Mouse (Mus musculus): ENCODE data around the gene Zfp638.
"Not testable (repeated sequence)": the region's sequence is repeated elsewhere in the genome, so short reads cannot be mapped to it uniquely, and the experiment has no call there.

Gene Zfp638

DNA sequence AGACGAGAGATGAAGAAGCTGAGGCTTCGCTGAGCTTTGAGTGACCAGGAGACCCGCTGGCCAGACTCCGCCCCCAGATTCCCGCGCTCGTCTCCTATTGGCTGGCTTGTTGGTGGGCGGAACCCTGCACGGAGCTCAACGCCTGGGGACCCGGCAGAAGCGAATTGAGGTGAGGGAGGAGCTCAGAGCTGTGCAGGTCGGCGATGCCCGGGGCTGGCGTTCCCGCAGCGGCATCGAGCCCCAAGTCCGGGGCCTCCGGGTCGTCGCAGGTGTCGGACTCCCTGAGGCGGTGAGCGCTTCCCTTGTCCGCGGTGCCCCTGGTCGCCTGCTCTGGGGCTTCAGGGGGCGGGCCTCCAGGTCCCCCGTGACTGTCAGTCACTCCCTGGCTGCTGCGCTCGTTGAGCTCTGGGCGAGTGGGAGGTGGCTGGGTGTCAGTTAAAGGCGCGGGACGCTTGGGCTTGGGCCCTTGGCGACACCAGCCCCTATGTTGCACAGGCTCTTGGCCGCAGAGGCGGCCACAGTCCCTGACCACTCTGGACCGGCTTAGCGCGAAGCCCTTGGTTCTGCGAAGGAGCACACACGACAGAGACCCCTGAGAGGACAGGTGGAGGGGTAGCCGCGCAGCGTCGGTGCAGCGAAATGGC, at the start of gene Zfp638:
Zfp638 (plus strand) TSS at position 156 of the 644 bp plus-strand sequence.
- DNase-seq = peak; percentile 93

DNA sequence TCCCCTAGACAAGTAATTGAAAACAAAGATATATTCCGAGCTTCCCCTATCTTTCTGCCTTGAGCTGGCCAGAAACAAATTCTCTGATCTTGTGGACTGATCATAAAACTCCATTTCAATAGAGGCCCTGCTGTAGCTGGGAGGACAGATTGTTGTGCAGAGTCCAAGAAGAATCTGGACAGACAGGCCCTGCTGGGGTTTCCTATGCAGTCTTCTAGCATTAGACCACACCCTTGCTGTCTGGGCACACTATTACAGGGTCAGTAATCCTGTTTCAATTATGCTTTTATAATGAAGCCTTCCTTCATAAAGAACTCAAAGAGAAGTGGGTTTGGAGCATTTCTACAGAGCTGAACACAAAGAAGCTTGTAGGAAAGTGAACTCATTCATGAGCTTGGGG, 47.9 kb upstream of the Zfp638 start:
- no peak for DNase-seq

DNA sequence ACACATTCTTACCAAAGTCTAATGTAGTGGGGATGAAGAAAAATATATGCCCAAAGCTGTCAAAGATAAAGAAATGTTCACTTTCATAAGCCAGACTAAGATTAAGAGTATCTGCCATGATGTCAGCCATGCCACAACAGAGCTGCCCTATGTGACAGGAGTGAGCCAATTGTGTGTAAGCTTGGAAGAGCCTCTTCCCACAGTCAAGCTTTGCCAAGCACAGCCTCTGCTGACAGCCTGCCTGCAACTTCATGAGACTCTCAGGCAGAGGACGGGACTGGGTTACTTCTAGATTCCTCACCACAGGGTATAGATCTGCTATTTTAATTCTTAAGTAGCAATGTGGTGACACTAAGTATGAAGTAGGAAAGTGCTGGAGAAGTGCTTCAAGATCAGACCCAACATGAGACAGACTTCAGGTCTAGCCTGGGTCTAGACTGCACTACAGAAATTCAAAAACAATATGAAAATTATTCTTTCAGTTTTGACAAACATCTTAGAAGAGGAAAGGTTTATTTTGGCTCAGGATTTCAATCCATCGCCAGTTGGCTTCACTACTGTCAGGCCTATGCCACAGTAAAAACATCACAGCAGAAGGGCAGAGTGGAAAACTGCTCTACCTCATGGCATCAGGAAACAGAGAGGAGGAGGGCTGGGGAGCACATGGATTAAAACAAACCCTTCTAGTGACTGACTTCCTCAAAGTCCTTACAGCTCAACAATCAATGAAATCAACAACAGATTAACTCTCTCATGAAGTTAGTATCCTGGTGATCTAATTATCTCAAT, 46.0 kb upstream of the Zfp638 start:
- no peak for DNase-seq

DNA sequence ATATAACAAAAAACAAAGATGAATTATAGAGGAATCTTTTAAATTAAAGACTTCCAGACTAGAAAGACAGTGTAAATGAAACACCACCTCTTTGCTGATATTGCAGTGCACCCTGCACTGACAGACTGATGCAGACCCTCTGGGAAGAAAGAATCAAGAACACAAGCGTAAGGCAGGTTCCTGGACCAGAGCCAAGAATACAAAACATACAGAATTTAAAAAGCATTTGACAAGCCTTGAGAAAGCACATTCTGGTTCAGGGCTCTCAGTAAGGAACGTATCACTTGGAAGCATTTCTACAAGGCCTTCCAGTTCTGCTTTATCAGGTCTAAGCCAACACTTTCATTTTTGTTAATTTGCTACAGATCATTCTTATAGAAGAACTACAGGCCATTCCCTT, 45.1 kb upstream of the Zfp638 start:
- DNase-seq = no peak

DNA sequence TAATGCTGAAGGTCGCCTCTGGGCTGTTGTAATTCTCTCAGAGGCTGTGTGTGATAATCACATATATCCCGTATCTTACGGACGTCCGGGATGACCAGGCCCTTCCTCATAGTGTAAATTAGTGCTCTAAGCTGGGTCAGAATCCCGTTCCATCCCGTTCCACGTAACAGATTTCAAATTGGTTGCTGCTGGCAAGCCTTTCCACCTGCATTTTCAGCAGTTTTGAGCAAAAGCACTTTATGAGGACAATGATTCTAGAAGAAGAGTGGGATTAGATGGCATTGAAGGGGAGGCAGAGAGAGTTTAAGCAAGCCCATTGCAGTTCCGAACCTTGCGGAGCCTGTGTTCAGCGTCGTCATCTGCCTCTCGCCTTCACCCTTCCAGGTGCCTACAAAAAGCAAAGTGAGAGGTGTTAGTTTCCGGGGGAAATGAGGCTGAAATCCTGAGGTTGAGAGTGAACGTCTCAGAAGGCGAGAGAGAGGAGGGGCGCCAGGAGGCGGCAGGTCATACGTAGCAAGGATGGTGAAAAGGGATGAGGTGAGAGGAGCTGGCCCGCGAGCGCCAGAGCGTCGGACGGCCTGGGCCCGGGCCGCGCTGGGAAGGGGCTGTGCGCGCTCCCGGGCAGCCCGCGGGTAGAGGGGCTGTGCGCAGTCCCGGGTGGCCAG, 35.8 kb upstream of the Zfp638 start:
- DNase-seq = no peak

DNA sequence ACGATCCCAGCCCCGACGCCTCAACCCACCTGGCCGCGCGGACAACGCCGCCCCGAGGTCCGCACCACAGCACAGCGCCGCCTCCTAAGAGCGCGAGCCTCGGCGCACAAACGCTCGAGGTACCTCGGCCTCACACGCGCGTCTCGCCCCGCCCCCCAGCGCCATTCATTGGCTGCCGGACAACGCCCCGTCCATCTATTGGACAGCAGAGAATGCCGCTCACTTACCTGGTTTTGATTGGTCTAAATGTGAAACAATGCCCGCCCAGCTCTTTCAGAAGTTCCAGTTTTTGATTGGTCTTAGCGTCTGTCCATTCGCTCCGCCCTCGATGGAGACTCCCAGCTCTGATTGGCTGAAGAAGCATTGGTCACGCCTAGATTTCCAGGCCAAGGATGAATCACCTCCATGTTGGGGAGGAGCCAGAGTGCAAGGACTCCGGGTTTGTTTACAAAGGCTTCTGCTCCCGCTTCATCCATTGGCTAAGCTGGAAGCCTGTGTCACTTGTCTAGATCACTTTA, 35.2 kb upstream of the Zfp638 start, which contains the start of gene Paip2b:
Paip2b (minus strand) TSS at position 136 of the 518 bp plus-strand sequence.
- DNase-seq = peak; percentile 97

DNA sequence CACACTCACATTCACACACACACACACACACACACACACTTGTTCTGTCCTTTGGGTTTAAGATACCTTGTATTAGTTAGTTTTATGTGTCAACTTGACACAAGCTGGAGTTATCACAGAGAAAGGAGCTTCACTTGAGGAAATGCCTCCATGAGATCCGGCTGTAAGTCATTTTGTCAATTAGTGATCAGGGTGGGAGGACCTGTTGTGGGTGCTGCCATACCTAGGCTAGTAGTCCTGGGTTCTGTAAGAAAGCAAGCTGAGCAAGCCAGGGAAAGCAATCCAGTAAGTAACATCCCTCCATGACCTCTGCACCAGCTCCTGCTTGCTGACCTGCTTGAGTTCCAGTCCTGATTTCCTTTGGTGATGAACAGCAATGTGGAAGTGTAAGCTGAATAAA, 34.5 kb upstream of the Zfp638 start:
- DNase-seq = not testable (repeated sequence)

DNA sequence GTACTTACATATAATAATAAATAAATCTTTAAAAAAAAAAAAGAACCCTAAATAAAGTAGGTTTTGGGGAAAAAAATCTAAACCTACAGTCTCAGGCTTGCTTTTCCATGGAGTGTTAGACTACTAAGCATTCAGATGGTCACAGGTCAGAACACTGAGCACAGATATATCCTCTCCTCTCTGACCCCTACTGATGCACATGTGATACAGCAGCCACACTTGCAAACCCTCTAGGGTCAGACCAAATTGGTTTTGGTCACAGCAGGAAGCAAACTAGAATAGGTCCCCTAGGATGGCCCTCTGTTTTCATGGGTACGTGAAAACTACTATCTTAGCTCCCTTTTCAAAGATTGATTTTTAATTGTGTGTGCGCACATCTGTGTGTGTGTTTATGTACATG, 30.1 kb upstream of the Zfp638 start:
- no peak for DNase-seq

DNA sequence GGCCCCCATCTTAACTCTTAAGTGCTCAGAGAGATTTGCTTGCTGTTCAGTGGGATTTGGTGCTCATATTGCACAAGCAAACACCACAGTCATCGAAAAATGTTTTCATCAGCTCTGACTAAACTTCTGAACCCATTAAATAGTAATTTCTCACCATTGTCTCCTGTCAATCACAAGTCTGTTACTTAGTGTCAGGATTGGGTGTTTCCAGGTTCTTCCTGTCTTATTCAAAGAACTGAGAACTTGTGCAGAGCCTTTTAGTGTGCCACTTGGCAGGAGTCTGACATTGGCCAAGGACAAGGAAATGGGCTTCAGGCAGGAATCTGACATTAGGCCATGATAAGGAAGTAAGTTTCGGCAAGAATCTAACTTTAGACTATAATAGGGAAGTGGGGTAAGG, 28.9 kb upstream of the Zfp638 start:
- no peak for DNase-seq

DNA sequence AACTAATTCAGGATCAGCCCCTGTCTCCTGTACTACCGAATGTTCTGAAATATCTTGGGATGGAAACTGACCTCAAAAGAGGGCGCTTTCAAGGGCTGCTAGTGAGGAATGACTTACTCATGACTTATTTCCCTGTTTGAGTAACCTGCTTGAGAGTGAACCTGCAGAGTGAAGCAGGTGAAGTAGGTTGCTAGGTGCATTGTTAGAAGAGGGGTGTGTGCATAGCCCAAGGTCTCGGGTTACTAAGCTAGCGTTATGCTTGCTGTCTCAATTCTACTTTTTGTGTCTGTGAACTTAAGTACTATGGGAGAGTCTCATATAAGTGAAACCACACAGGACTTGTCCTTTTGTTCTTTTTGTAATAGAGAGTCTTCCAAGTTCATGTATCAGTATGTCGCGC, 26.8 kb upstream of the Zfp638 start:
- no peak for DNase-seq

DNA sequence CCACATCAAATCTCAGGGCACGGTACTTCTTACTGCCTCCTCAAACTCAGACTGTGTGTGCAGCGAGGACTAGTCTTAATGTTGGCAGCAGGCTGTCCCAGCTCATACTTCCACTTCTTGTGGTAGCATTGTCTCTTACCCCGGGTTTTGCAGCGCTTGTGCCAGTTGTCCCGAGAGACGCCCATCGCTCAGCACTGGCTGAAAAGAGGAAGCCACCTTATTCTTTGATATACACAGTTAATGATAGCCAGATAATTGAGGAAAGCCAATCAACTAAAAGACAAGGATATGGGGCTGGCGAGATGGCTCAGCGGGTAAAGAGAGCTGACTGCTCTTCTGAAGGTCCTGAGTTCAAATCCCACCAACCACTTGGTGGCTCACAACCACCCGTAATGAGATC, 22.0 kb upstream of the Zfp638 start:
- no peak for DNase-seq

DNA sequence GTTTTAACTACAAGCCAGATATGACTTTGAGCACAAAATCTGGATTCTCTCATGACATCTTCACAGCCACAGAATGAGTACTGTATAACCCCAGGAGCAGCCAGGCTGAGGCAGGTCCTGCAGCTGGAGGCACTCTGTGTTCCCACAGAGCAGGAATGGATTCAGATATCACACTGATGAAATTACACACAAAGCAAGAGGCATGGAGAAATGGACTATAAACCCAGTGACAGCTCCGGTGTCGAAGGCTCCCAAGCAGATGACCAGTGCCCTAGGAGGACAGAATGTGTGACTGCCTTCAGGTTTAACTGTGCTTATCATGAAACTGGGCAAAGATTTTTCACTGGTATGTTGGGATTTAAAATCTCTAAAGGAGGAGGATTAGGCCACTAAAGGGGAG, 20.8 kb upstream of the Zfp638 start:
- no peak for DNase-seq

DNA sequence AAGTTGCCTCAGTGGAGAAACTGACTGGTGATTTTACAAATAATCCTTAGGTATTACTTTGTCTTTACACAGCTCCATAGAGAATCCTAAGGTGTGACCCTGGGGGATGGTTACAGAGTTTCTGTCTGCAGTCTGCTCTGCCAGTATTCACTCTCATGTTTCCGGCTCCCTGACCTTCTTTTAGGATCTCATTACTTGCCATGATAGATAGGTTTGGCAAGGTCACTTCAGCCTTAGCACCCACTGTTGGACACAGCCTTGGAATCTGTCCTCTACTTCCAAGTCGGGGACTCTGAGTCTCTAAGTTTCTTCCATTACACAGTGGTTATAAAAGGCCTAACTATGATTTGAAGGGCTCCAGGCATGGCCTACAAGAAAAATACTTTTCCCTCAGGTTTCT, 17.5 kb upstream of the Zfp638 start:
- no peak for DNase-seq

DNA sequence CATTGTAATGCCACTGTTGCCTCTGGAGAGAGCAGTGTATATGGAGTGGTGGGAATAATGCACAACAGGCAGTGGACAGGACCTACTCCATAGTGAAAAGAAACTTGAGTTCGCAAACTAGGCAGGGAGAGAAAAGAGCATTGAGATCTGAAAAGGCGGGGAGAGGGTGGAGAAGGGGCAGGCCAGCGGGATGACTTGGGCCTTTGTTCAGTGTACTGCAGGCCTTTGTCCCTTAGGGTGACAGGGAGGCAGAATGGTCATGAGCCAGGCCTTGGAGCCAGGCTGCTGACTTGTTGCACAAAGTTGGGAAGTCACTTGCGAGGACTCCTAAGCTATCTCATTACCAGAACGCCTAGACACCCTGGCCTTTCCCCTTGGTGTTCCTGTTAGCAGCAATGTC, 9.4 kb upstream of the Zfp638 start:
- DNase-seq = no peak

DNA sequence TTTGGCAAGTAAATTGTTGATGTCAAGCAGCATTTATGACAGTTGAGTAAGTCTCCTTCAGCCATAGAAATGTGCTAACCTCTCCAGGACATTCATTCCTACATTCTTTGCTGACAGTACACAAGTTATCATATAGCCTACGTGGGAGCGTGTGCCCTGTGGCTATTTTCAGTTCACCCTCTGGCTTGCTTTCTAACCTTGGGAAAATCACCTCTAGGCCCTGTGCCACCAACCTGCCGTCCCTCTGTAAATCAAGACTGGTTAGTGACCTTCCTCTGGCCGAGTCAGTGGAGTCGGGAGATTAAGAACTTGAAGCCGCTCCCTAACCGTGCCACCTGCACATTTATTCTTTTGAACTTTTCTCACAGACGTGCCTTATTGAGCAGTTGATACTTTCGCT, 6.9 kb upstream of the Zfp638 start:
- no peak for DNase-seq

DNA sequence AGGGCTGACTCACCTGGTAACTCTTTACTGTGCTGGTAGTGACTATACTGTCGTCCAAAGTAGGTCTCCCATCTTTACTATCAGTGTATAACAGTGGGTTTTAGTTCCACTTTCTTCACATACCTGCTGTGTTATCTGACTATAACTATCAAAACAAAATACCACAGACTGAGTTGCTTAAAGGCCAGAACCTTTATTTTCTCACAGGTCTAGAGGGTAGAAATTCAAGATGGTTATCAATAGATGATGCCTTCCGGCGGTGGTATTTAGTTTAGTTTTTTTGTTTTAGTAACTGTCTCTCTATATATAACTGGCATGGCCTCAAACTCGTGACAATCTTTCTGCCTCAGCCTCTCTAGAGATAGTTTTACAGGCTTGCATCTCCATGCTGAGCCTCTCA, 3.4 kb upstream of the Zfp638 start:
- no peak for DNase-seq

DNA sequence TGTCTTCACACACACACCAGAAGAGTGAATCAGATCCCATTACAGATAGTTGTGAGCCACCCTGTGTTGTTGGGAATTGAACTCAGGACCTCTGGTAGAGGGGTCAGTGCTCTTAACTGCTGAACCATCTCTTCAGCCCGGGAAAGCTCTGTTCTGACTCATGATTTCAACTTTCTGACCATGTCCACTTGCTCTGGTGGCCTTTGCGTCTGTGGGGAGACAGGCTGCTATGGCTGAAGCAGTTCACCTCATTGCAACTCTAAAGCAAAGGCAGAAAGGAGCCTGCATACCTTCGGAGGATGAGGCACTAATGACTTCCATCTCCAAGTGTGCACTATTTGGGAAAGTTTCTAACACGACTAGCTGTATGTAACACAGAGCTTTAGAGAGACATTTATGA, 486 bp upstream of the Zfp638 start:
- DNase-seq = no peak

DNA sequence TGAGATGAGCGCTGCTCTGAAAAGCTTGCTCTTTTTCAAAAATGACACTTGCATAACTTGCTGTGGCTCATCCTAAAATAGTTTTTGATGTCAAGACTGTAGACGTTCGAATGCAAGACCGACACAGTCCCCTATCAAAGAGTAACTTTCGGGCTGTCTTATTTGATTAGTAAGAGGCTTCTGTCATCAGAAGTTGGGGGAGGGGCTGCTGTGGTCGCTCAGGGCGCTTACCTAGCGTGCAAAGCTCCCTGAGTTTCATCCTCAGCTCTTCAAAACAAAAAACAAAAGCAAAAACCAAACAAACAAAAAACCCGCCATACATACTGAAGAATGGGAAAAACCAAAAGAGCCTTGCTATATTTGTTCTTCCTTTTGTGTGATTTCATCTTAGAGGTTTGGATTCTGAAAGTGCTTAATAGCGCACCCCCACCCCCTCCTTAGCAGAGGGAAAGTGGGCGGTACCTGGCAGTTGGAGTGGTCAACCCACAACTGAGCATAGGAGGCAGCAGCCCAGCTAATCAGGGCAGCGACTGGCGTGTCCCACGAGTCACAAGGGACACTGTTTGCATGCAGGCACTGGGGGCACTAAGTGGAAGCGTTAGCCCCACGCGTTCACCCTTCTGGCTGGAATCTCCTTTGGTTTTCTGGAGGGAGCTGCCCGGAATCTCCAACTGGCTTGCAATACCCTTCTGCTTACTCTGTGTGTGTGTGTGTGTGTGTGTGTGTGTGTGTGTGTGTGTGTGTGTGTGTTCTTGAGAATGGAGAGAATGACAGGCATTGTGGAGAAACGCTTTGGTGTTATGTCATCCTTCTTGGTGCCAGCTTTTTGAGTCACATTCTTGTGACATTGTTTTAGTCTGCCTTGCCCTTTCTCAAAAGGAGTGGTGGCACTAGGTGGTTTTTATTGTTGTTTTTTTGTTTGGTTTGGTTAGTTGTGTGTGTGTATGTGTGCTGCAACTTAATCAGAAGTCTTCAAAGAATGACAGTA, 983 bp downstream of the Zfp638 start:
- DNase-seq = peak; percentile 59

DNA sequence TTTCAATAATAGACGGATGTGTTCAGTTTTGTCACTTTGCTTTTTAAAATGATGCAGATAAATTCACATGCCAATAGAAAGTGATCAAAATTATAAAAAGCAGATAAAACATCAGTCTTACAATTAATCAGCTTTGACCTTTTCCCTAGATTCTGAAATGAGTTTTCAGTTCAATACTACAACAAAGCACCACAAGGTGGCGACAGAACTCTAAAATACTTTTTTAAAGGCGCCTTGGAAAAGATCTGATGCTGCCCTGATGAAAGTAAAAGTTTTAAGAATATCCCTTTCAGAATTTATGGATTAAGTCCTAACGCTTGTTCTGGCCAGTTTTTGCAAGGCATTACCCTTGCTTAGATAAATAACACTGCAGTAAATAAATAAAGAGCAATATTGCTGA, 12.9 kb downstream of the Zfp638 start:
- peak; percentile 20 for DNase-seq

DNA sequence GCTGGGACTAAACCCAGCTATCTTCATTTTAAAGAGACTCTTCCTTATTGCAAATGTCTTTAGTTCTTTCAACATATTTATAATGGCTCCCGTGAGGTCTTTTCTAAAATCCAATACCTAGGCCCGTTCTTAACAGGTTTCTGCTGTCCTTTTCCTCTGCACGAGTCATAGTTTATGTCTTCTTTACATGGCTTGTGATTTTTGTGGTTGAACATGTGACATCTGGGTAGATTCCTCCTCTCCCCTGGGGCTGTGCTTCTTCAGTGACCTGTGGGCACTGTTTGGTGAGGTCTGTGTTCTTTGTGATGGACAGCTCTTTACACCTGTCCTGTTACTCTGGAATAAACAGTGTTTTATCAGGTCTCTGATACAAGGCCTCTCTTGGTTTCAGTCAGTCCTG, 19.9 kb downstream of the Zfp638 start:
- DNase-seq = no peak

DNA sequence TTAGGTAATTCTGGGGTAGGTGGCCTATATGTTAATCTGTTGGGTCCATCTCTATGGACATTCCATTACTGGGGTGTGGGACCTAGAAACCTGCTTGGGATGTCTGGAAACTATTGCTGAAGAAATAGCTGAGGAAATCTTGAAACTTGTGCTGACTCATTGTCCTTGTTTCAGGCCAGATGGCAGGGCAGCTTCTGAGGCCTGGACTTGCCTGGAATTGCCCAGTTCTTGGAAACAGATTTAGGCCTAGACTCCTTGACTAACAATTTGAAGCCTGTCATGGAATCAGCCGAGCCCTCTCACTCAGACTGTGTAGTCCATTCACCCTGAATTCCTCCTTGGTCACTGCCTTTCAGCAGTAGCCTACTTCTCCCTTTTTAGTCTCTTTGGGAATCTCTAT, 21.9 kb downstream of the Zfp638 start:
- no peak for DNase-seq

DNA sequence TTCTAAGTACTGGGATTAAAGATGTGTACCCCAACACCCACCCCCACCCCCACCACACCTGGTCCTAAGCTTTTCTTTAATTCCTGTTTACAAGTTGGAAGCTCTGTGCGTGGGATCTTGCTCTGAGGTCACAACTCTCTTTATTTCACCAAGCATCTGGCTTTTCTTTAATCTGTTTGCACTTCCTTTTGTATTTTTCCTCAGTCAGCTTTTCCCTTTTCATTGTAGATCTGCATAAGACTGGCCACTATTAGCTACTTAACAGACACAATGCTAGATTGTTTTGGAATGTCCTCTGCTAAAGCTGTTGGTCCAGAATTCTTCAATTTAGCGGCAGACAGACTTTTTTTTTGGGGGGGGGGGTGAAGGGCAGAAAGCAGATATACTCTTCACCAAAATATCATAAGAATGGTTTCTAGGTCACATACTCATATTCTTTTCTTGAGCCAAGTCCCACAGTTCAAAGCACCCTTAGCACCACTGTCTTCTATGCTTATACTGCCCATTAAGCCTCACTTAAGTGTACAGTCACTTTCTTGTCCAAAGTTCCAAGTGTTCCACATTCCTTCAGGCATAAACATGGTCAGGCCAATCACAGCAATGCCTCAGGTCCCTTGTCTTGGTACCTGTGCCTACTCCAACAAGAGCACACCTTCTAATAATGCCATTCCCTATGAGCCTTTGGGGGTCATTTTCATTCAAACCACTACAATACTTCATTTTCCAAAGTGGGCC, 23.5 kb downstream of the Zfp638 start:
- no peak for DNase-seq

Data from liver (tissue).